Mouse (Mus musculus) left cerebral cortex, postnatal 36 days (tissue): ENCODE results near the gene BC048507. TPM values are rescaled to one million over a fixed set of nuclear protein-coding genes. Genes with fewer than 3 reads are reported as not detected.

Experiments used
- total RNA-seq, 2 experiments: library from RNA; stranded (reverse); gene quantifications; 2 replicates each; pipeline ENCODE4 v1.2.3; 2021

BC048507 gene
- total RNA-seq, 2 experiments from 2014 or later, result not detected

Other genes starting within 250 kb of the BC048507 start
- 1 to 10 TPM in 1 of 2 experiments, under 1 TPM in 1; 0.82 to 2.1 TPM for gene Gm49345, start 225.6 kb upstream of the BC048507 start, total RNA-seq
- gene Zfp729a, start 225.5 kb upstream of the BC048507 start, total RNA-seq, result 1 to 10 TPM; 7.5 to 10.0 TPM
- 10 to 100 TPM; 22.0 to 28.2 TPM for gene Zfp738, start 176.3 kb upstream of the BC048507 start, total RNA-seq
- gene Zfp65, start 134.2 kb upstream of the BC048507 start, total RNA-seq, result 10 to 100 TPM; 10.9 to 14.9 TPM
- gene Zfp85, start 108.1 kb upstream of the BC048507 start, total RNA-seq, result 1 to 10 TPM; 6.3 to 6.5 TPM
- 1 to 10 TPM; 3.1 to 3.7 TPM for gene Zfp493, start 83.6 kb upstream of the BC048507 start, total RNA-seq
- 1 to 10 TPM; 5.7 to 7.8 TPM for gene Zfp273, start 49.6 kb upstream of the BC048507 start, total RNA-seq
- gene Gm10037, start 32.2 kb upstream of the BC048507 start, total RNA-seq, result 10 to 100 TPM; 11.0 to 14.3 TPM